Mouse (Mus musculus) neural tube, embryonic 12.5 days (tissue): ENCODE results near the gene Cd59a. TPM values are rescaled to one million over a fixed set of nuclear protein-coding genes. Genes with fewer than 3 reads are reported as not detected.
"Not testable (repeated sequence)": the region's sequence is repeated elsewhere in the genome, so short reads cannot be mapped to it uniquely, and the experiment has no call there.

Experiments used
- ATAC-seq: fragments of 200-750 bp; cut with Nextera tagmentation; 2 replicates; pipeline ENCODE4 v1.8.0; 2017; ENCODE audit warnings: low read depth, mild to moderate bottlenecking, moderate TSS enrichment, moderate library complexity; ENCODE audit not compliant: low FRiP score
- H3K27ac ChIP-seq: fragments of 300-500 bp; sonication (generic); 2 replicates; pipeline ENCODE4 v1.5.1; 2016
- H3K27me3 ChIP-seq: fragments of 300-500 bp; sonication (generic); replicated peaks from 2 replicates; pipeline ENCODE4 v1.6.1; 2016; ENCODE audit warnings: mild to moderate bottlenecking
- H3K36me3 ChIP-seq: fragments of 300-500 bp; sonication (generic); 2 replicates; pipeline ENCODE4 v1.6.1; 2016; ENCODE audit warnings: mild to moderate bottlenecking
- H3K4me1 ChIP-seq: fragments of 300-500 bp; sonication (generic); 2 replicates; pipeline ENCODE4 v1.6.1; 2016
- H3K4me2 ChIP-seq: fragments of 300-500 bp; sonication (generic); replicated peaks from 2 replicates; pipeline ENCODE4 v1.6.1; 2016; ENCODE audit warnings: mild to moderate bottlenecking
- H3K4me3 ChIP-seq: fragments of 300-500 bp; sonication (generic); 2 replicates; pipeline ENCODE4 v1.5.1; 2016
- H3K9ac ChIP-seq: fragments of 300-500 bp; sonication (generic); 2 replicates; pipeline ENCODE4 v1.6.1; 2016; ENCODE audit warnings: mild to moderate bottlenecking
- H3K9me3 ChIP-seq: fragments of 300-500 bp; sonication (generic); 2 replicates; pipeline ENCODE4 v1.6.1; 2016; ENCODE audit warnings: mild to moderate bottlenecking
- WGBS: fragments of 180-500 bp; shearing (Covaris S2); methylation state at CpG from one replicate; pipeline ENCODE4 v1.1.7; 2016; 5-methylcytosine and 5-hydroxymethylcytosine counted together
- polyA plus RNA-seq: library from polyadenylated mRNA; unstranded; fragments of >200 nt; fragmentation: Nextera tagmentation; extraction: Ambion mirVana; gene quantifications from 2 replicates; pipeline ENCODE4 v1.2.1, GENCODE M21; 2016

Cd59a gene
- 22.0 and 22.4 TPM in 2 replicates for polyA plus RNA-seq

DNA sequence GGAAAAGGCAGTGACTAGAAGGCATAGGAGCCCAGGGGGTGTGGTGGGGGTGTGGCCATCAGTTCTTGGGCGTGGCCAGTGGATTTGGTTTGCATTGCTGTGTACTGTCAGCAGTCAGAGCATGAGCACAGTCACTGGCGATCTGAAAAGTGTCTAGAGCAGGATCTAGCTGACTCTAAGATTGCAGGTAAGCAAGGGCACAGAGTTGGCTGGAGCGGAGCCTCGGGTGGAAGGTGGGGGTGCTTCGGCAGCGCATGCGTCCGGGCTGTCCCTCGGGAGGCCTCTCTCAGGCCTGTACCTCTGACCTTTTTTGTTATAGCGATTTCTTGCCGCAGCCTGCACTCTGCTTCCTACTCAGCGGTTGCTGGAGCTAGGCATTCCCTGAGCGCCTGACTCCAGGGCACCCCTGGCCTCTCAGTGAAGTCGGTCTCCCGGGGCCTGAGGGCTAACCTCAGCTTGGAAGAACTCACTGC lies at the start of gene Cd59a:
Cd59a (plus strand) TSS at position 61 of the 473 bp plus-strand sequence.
- peak; percentile 90 for ATAC-seq
- H3K9me3 ChIP-seq: no peaks in the 10 kb centered on the region
- peak within 1 kb of the TSS; percentile 39 for H3K4me3 ChIP-seq
- no peaks in the 10 kb centered on the region for H3K27me3 ChIP-seq
- peak within 1 kb of the TSS; percentile 39; the same call in 1 of the 2 replicates for H3K27ac ChIP-seq
- peak within 1 kb of the TSS; percentile 56 for H3K9ac ChIP-seq
- peak within 1 kb of the TSS; percentile 66 for H3K4me2 ChIP-seq
- peaks cover 9% of the 10 kb centered on the region; the same call in 1 of the 2 replicates for H3K4me1 ChIP-seq
- WGBS: 6% methylated on average over 15 of the region's 15 CpGs
- H3K36me3 ChIP-seq: no peaks in the 10 kb centered on the region

DNA sequence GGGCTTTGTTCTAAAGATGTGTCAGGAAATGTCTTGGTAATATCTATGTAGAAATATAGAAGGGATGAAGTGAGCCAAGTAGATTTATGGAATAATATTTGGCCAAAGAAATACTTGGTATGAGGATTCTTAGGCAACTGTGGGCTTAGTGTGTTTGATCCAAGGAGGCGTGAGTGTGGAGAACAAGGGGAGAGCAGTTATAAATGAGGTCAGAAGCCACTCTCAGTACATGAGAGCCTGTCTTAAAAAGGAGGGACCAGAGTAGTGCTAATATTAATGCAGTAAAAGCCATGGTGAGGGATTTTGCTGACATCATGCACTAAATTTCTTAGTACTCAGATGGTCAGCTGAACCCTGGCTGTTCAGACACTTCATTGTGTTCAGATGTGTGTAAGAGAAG lies 37.2 kb upstream of the Cd59a start:
- Histone ChIP-seq H3K36me3 (peaks cover 35% of the 10 kb centered on the region), H3K4me2 (no peak overlapping the region), H3K27ac (no peak overlapping the region), H3K4me1 (no peaks in the 10 kb centered on the region), H3K9me3 (no peaks in the 10 kb centered on the region), H3K9ac (no peak overlapping the region), H3K27me3 (no peaks in the 10 kb centered on the region), H3K4me3 (no peak overlapping the region)
- ATAC-seq: no peak
- 87% methylated on average over 1 of the region's 1 CpGs for WGBS

DNA sequence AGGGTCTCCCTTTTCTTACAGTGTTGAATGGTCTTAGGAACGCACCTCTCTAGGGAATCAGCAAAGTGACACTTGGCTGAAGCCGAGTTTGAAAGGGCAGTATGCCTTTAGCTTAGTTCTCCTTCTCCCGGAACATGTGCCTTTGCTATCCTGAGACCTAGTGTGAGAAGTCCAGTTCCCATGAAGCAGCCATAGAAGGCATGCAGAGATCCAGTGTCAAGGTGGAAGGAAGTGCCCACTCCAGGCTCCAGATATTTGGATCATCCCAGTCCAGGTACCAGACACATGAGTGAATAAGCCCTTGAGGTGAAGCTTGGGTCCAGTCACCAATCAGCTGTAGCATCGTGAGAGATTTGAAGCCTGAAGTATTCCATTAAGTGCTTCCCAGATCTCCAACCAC lies 36.6 kb upstream of the Cd59a start:
- Histone ChIP-seq H3K9ac (no peak overlapping the region), H3K27ac (no peak overlapping the region), H3K27me3 (no peaks in the 10 kb centered on the region), H3K4me3 (no peak overlapping the region), H3K36me3 (peaks cover 32% of the 10 kb centered on the region), H3K4me1 (no peaks in the 10 kb centered on the region), H3K9me3 (no peaks in the 10 kb centered on the region; the same call in 1 of the 2 replicates), H3K4me2 (no peak overlapping the region)
- 92% methylated on average over 4 of the region's 4 CpGs for WGBS
- ATAC-seq: no peak

DNA sequence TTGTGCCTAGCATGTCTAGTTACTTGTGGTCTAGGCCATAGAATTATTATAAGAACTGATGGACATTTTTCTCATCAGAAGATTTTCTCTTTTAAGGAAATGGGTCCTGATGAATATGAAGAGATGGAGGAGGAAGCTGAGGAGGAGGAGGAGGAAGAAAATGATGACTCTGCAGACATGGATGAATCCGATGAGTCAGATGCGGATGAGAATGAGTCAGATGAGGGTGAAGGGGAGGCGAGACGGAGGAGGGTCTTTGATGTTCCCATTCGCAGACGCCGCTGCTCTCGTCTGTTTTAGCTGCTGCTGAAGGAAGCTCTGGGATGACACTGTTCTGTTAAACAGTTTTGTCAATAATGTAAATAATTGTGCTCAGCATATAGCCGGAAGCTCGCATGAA lies 35.8 kb upstream of the Cd59a start:
- no peak for ATAC-seq
- Histone ChIP-seq H3K9ac (no peak overlapping the region), H3K4me2 (no peak overlapping the region), H3K36me3 (peaks cover 23% of the 10 kb centered on the region), H3K27ac (no peak overlapping the region), H3K4me3 (no peak overlapping the region), H3K27me3 (no peaks in the 10 kb centered on the region), H3K9me3 (no peaks in the 10 kb centered on the region; the same call in 1 of the 2 replicates), H3K4me1 (no peaks in the 10 kb centered on the region)
- WGBS: 76% methylated on average over 10 of the region's 10 CpGs

DNA sequence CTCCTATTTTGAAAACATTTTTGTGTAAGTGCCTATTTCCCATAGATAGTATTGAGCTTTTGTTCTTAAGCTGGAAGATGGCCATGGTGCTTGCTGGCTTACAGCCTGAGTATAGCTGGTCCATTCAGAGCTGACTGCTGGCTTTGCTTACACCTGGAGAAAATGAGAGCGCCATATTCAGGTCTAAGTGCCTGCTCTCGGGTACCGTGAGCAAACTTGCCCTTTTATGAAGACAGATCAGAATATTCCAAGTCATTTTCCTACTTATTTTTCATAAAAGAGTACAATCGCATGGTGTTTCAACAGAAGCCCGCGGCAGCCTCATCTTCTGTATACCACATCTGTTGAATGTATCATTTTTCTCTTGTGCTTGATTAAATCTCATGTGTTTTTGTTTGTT lies 34.6 kb upstream of the Cd59a start:
- no peak overlapping the region for H3K4me2 ChIP-seq
- peaks cover 17% of the 10 kb centered on the region for H3K36me3 ChIP-seq
- H3K4me3 ChIP-seq: no peak overlapping the region
- ATAC-seq: no peak
- no peaks in the 10 kb centered on the region for H3K27me3 ChIP-seq
- WGBS: 98% methylated on average over 6 of the region's 6 CpGs
- H3K9ac ChIP-seq: no peak overlapping the region
- no peak overlapping the region for H3K27ac ChIP-seq
- H3K9me3 ChIP-seq: no peaks in the 10 kb centered on the region; the same call in 1 of the 2 replicates
- H3K4me1 ChIP-seq: no peaks in the 10 kb centered on the region

- Histone ChIP-seq H3K4me3 (no peak overlapping the region), H3K4me1 (no peaks in the 10 kb centered on the region), H3K4me2 (no peak overlapping the region), H3K27ac (no peak overlapping the region), H3K36me3 (peaks cover 17% of the 10 kb centered on the region), H3K9ac (no peak overlapping the region), H3K9me3 (no peaks in the 10 kb centered on the region; the same call in 1 of the 2 replicates), H3K27me3 (no peaks in the 10 kb centered on the region)
- no peak for ATAC-seq
Observed at GRCm38 (mm10) chr2:104062665-104063064, 32.9 kb upstream of the Cd59a start.

GRCm38 (mm10) chr2:104064152-104064551 lies 31.4 kb upstream of the Cd59a start:
- Histone ChIP-seq H3K27me3 (no peaks in the 10 kb centered on the region), H3K9me3 (no peaks in the 10 kb centered on the region; the same call in 1 of the 2 replicates), H3K4me3 (no peak overlapping the region), H3K4me1 (no peaks in the 10 kb centered on the region), H3K27ac (no peak overlapping the region), H3K4me2 (no peak overlapping the region), H3K9ac (no peak overlapping the region), H3K36me3 (peaks cover 12% of the 10 kb centered on the region)
- no peak for ATAC-seq
- WGBS: 88% methylated on average over 2 of the region's 2 CpGs

DNA sequence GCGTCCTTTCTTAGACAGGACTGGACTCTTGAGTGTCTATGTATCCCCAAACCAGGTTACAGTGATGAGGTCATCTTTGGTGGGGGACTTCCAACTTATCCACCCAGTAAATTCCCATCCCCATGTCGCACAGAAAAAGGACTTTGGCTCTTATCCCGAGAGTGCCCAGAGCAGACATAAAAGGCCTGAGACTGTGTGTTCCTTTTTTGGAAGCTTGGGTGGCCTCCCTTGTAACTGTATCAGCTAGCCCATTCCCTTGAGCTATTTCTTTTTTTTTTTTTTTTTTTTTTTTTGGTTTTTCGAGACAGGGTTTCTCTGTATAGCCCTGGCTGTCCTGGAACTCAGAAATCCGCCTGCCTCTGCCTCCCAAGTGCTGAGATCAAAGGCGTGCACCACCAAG lies 30.1 kb upstream of the Cd59a start, which contains the start of gene Gm10912:
Gm10912 (plus strand) TSS at position 301 of the 400 bp plus-strand sequence.
- not testable (repeated sequence) for H3K36me3 ChIP-seq, H3K27me3 ChIP-seq, H3K9me3 ChIP-seq, H3K4me1 ChIP-seq, H3K27ac ChIP-seq, H3K4me3 ChIP-seq, H3K9ac ChIP-seq, H3K4me2 ChIP-seq, ATAC-seq
- WGBS: 92% methylated on average over 6 of the region's 6 CpGs

- not testable (repeated sequence) for ATAC-seq, H3K4me1 ChIP-seq, H3K27me3 ChIP-seq, H3K4me2 ChIP-seq, H3K9ac ChIP-seq, H3K27ac ChIP-seq, H3K36me3 ChIP-seq, H3K9me3 ChIP-seq, H3K4me3 ChIP-seq
- 90% methylated on average over 7 of the region's 7 CpGs for WGBS
Observed at GRCm38 (mm10) chr2:104068450-104068849, 27.2 kb upstream of the Cd59a start, which contains the start of gene Gm10799. Gene Gm10799, minus strand, starts transcription at chr2:104068550.

- Histone ChIP-seq H3K9ac (peak within 1 kb of the TSS; percentile 29; the same call in 1 of the 2 replicates), H3K9me3 (no peaks in the 10 kb centered on the region), H3K4me2 (peak within 1 kb of the TSS; percentile 62), H3K27me3 (no peaks in the 10 kb centered on the region), H3K4me3 (peak within 1 kb of the TSS; percentile 32), H3K4me1 (no peaks in the 10 kb centered on the region), H3K36me3 (no peaks in the 10 kb centered on the region), H3K27ac (no peak within 1 kb of the TSS)
- ATAC-seq: peak; percentile 76
- 3% methylated on average over 13 of the region's 13 CpGs for WGBS
Observed at GRCm38 (mm10) chr2:104069704-104070185, 25.9 kb upstream of the Cd59a start, which contains the start of gene Cd59b. Gene Cd59b, plus strand, starts transcription at chr2:104069849.

DNA sequence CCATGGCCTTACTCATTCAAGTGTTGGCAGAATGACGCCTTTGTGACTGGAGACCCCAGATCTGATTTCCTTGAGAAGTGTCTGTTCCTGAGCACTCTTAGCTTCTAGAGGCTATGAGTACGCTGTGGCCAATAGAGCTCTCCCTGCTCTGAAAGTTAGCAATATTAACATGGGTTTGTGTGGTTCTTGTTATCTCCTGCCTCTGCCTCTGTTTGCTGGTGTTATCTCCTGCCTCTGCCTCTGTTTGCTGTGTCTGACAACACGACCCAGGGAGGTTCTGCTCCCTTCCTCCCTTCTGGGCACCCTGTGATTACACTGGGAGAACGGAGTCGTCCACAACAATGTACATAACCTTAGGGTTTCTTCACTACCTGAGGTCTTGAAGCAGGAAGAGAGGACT lies 17.3 kb upstream of the Cd59a start:
- not testable (repeated sequence) for H3K27me3 ChIP-seq, H3K9ac ChIP-seq, H3K27ac ChIP-seq, H3K4me2 ChIP-seq, H3K4me3 ChIP-seq, H3K9me3 ChIP-seq, H3K4me1 ChIP-seq, H3K36me3 ChIP-seq, ATAC-seq
- 81% methylated on average over 5 of the region's 5 CpGs for WGBS

DNA sequence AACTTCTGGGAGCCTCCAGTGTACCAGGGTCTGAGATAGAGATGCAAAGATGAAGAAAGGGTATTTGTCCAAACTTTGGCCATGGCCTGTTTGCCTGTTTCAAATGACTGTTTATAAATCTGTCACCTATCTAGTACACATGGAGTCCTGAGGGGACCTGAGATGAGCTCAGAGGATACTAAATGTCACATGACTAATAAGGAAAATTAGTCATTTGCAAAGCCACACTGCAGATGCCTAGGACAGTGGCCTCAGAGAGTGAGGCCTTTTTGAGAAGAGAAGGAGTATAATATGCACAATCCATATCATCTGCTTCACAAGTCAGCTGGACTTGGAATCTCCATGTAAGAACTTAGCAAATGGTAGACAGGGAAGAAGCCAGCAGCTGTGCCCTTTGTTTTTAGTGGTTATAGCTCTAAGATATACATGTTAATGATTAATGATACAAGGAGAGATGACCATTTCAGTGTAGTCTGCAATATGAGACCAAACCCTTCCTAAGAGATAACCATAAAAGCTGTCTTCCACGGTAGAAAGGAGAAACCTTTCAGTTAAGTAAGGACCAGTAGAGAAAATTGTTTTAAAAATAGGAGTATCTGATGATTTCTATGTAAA lies 14.1 kb upstream of the Cd59a start:
- H3K4me2 ChIP-seq, ATAC-seq, H3K9me3 ChIP-seq, H3K27ac ChIP-seq, H3K4me3 ChIP-seq, H3K27me3 ChIP-seq, H3K9ac ChIP-seq, H3K4me1 ChIP-seq, H3K36me3 ChIP-seq: not testable (repeated sequence)
- no CpG with 5 or more reads among the region's 1 CpGs for WGBS

GRCm38 (mm10) chr2:104082474-104082873 lies 13.1 kb upstream of the Cd59a start:
- H3K36me3 ChIP-seq: no peaks in the 10 kb centered on the region
- H3K4me2 ChIP-seq: no peak overlapping the region
- H3K9ac ChIP-seq: no peak overlapping the region
- H3K9me3 ChIP-seq: no peaks in the 10 kb centered on the region
- H3K4me1 ChIP-seq: no peaks in the 10 kb centered on the region
- H3K27me3 ChIP-seq: no peaks in the 10 kb centered on the region
- H3K27ac ChIP-seq: no peak overlapping the region
- ATAC-seq: 0 out of 2 replicates have a peak, but pooled peaks have one; percentile 17
- H3K4me3 ChIP-seq: no peak overlapping the region
